Mouse (Mus musculus) c-Kit-positive CD71-positive TER-119-positive erythroid progenitor cells, embryonic 14.5 days (primary cell): ENCODE measurements around the gene Gm4513.
"Not testable (repeated sequence)": the region's sequence is repeated elsewhere in the genome, so short reads cannot be mapped to it uniquely, and the experiment has no call there.

Source experiments
- DNase-seq: peaks from one replicate; pipeline ENCODE4 v3.0.0-alpha.2; 2013; ENCODE audit warnings: low spot score

The Gm4513 gene

GRCm38 (mm10) chr7:20598921-20599320 lies at the start of gene Gm4513:
Gene Gm4513 (minus strand): TSS chr7:20599021.
- DNase-seq: not testable (repeated sequence)

GRCm38 (mm10) chr7:20576141-20576540 lies 22.7 kb downstream of the Gm4513 start, which contains the start of gene Gm4141:
Gene Gm4141 (minus strand): TSS chr7:20576241.
- DNase-seq: not testable (repeated sequence)

GRCm38 (mm10) chr7:20545657-20546056 lies 53.2 kb downstream of the Gm4513 start, which contains the start of gene Gm5726:
Gene Gm5726 (minus strand): TSS chr7:20545757.
- not testable (repeated sequence) for DNase-seq
